ENCODE assay signal across 9 mouse cellular contexts in the genomic region with DNA sequence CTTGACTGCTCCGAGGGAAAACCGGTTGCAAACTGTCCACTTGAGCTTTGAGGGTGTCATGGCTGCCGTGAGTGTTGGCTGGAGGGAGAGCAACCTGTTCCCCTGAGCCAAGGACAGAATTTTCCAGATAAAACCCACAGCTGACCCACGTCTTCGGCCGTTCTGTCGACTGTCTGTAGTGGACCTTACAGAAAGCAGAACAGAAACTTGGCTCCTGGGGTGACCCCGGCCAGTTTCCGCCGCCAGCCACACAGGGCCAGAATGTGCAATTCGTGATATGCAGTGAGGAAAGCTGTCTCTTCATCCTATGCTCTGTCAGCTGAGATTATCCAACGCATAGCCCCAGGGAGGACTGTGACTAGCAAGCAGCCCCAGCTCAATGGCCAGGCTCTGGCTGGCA.
A peak's percentile ranks its signal among the peaks of the same experiment; 100 is the strongest.
DNase-seq lines count a peak whose midpoint lies in the region; ATAC-seq and TF ChIP-seq lines count a peak whose summit lies in the region.
"Had no signal": no experiment of that assay in that cellular context is flagged by ENCODE, and none has a peak within 500 bp of the region (broad histone marks: within the 10 kb centered on the region; RNA-seq: fewer than 3 reads in every experiment).

No protein-coding gene starts in this region.

- no peak for TF ChIP-seq POLR2A in cortical plate, adult 2 months (IDR thresholded peaks at IDR 0.05; ENCODE audit: extremely low read depth, insufficient read depth, low read length)

- H3K36me3 ChIP-seq in intestine, embryonic 14.5 days (ENCODE audit: control insufficient read depth, insufficient read depth, low read length), result no peaks in the 10 kb centered on the region
- H3K36me3 ChIP-seq in intestine, postnatal 0 days (ENCODE audit: control insufficient read depth, insufficient read depth), result no peaks in the 10 kb centered on the region
- H3K36me3 ChIP-seq in macrophage (ENCODE audit: inconsistent target), result no peaks in the 10 kb centered on the region; the same call in 1 of the 2 replicates

- H3K9ac ChIP-seq in intestine, embryonic 14.5 days (ENCODE audit: low read length), result no peak overlapping the region
- no peak overlapping the region for H3K9ac ChIP-seq in intestine, postnatal 0 days (ENCODE audit: low read depth, low read length)

- DNase-seq in intestine, embryonic 14.5 days (ENCODE audit: low spot score), result no peak
- peak; percentile 49 to 59 for DNase-seq in heart, postnatal 14 days
- no peak for DNase-seq in spleen, adult 18-20 months
- DNase-seq in cerebellum, adult 11-12 months, result no peak
- no peak for DNase-seq in kidney, adult 9 months

- H3K4me2 ChIP-seq in intestine, embryonic 14.5 days (ENCODE audit: low read length), result no peak overlapping the region
- H3K4me2 ChIP-seq in intestine, postnatal 0 days (replicated peaks; ENCODE audit: low read depth), result no peak overlapping the region

- no peak for TF ChIP-seq CTCF in intestine, postnatal 0 days (IDR thresholded peaks at IDR 0.05; ENCODE audit: low read depth)
- TF ChIP-seq CTCF in cortical plate, adult 2 months (IDR thresholded peaks at IDR 0.05; ENCODE audit: extremely low read depth, insufficient read depth, low read length), result no peak

- no peaks in the 10 kb centered on the region for H3K9me3 ChIP-seq in intestine, embryonic 14.5 days (ENCODE audit: control insufficient read depth, low read length)
- no peaks in the 10 kb centered on the region for H3K9me3 ChIP-seq in intestine, postnatal 0 days (ENCODE audit: control insufficient read depth)

- H3K27me3 ChIP-seq in intestine, embryonic 14.5 days (replicated peaks; ENCODE audit: control insufficient read depth, insufficient read depth, low read length), result no peaks in the 10 kb centered on the region
- no peaks in the 10 kb centered on the region for H3K27me3 ChIP-seq in intestine, postnatal 0 days (replicated peaks; ENCODE audit: control insufficient read depth, insufficient read depth, low read length)
- H3K27me3 ChIP-seq: Patski had no signal

- 0 out of 2 replicates have a peak overlapping the region, but pooled peaks have one; percentile 2 for H3K27ac ChIP-seq in intestine, embryonic 14.5 days (ENCODE audit: low read depth)
- H3K27ac ChIP-seq in intestine, postnatal 0 days (ENCODE audit: low read depth, low read length), result no peak overlapping the region
- H3K27ac ChIP-seq in cortical plate, adult 2 months (ENCODE audit: insufficient read depth, low read length), result peak overlapping the region; percentile 71
- H3K27ac ChIP-seq in macrophage, result peak overlapping the region; percentile 24

- intact Hi-C loops in heart, postnatal 14 days (cut with DNase I), result loop anchor here (1.0 to 10.0 kb wide), 6 partner anchors 24 to 337 kb away; no protein-coding TSS in a partner anchor

- 74% methylated on average over 12 of the region's 12 CpGs for WGBS in intestine, embryonic 14.5 days
- WGBS in intestine, postnatal 0 days, result 78% methylated on average over 12 of the region's 12 CpGs
- WGBS in macrophage (ENCODE audit: missing documents), result 38% methylated on average over 12 of the region's 12 CpGs

- H3K4me3 ChIP-seq in intestine, embryonic 14.5 days (ENCODE audit: low read depth, low read length), result no peak overlapping the region
- H3K4me3 ChIP-seq in intestine, postnatal 0 days (ENCODE audit: low read depth, low read length), result no peak overlapping the region
- no peak overlapping the region for H3K4me3 ChIP-seq in cortical plate, adult 2 months (ENCODE audit: insufficient read depth, low read length)
- no peak overlapping the region for H3K4me3 ChIP-seq in macrophage (ENCODE audit: inconsistent target)

- no peaks in the 10 kb centered on the region for H3K79me2 ChIP-seq in macrophage (ENCODE audit: inconsistent target)

- H3K4me1 ChIP-seq in intestine, embryonic 14.5 days (replicated peaks; ENCODE audit: control insufficient read depth, insufficient read depth, low read length), result peaks cover 34% of the 10 kb centered on the region
- 0 out of 2 replicates have a peak, but pooled peaks cover under 1% of the 10 kb centered on the region for H3K4me1 ChIP-seq in intestine, postnatal 0 days (replicated peaks; ENCODE audit: control insufficient read depth, insufficient read depth, low read length)
- H3K4me1 ChIP-seq in cortical plate, adult 2 months (ENCODE audit: control insufficient read depth, insufficient read depth, low read length), result no peaks in the 10 kb centered on the region

- no peak for ATAC-seq in intestine, embryonic 14.5 days (replicated peaks; ENCODE audit: low FRiP score, low TSS enrichment, low read depth)
- ATAC-seq in intestine, postnatal 0 days, result no peak

Comparison
In these comparisons a context has a peak if more than half of its experiments do, and no peak if none do; other contexts are left out.
1. DNase-seq: peak in heart, postnatal 14 days (2 of 2); none in intestine, embryonic 14.5 days (single experiment), spleen, adult 18-20 months (0 of 2), cerebellum, adult 11-12 months (single experiment) and kidney, adult 9 months (single experiment).